Mouse (Mus musculus): ENCODE results near the gene Ogfod1. TPM values are rescaled to one million over a fixed set of nuclear protein-coding genes. Genes with fewer than 3 reads are reported as not detected.

Gene Ogfod1
- polyA plus RNA-seq, 1 experiment from 2014 or later: 5.4 TPM

GRCm38 (mm10) chr8:94087964-94088363 lies 51.0 kb downstream of the Ogfod1 start:
- no peak for DNase-seq (ENCODE audit: low spot score)
- TF ChIP-seq EP300 (optimal IDR thresholded peaks at IDR 0.05) (no peak), CTCF (IDR thresholded peaks at IDR 0.05; ENCODE audit: low read depth) (no peak)
- H3K4me3 ChIP-seq (ENCODE audit: low read depth, low read length): no peak overlapping the region
- H3K4me1 ChIP-seq (replicated peaks; ENCODE audit: control insufficient read depth, insufficient read depth): no peaks in the 10 kb centered on the region
- H3K9me3 ChIP-seq (ENCODE audit: control insufficient read depth, low read length): no peaks in the 10 kb centered on the region
- no peaks in the 10 kb centered on the region; the same call in 1 of the 2 replicates for H3K36me3 ChIP-seq (ENCODE audit: control insufficient read depth, insufficient read depth, low read length)
- no peak for ATAC-seq (ENCODE audit: low FRiP score, low TSS enrichment)
- H3K9ac ChIP-seq (ENCODE audit: low read length): no peak overlapping the region
- no peaks in the 10 kb centered on the region for H3K27me3 ChIP-seq (ENCODE audit: control insufficient read depth, insufficient read depth, low read length)
- WGBS: 89% methylated on average over 9 of the region's 9 CpGs
- no peak overlapping the region for H3K4me2 ChIP-seq (replicated peaks; ENCODE audit: low read depth)
- no peak overlapping the region for H3K27ac ChIP-seq (replicated peaks)

- no peak for ATAC-seq (ENCODE audit: low FRiP score, low TSS enrichment)
- WGBS: 79% methylated on average over 6 of the region's 6 CpGs
- Histone ChIP-seq H3K9ac (ENCODE audit: low read length) (no peak overlapping the region), H3K27me3 (ENCODE audit: control insufficient read depth, insufficient read depth, low read length) (no peaks in the 10 kb centered on the region), H3K4me3 (ENCODE audit: low read depth, low read length) (no peak overlapping the region), H3K27ac (replicated peaks) (no peak overlapping the region), H3K36me3 (ENCODE audit: control insufficient read depth, insufficient read depth, low read length) (no peaks in the 10 kb centered on the region; the same call in 1 of the 2 replicates), H3K9me3 (ENCODE audit: control insufficient read depth, low read length) (no peaks in the 10 kb centered on the region), H3K4me1 (replicated peaks; ENCODE audit: control insufficient read depth, insufficient read depth) (no peaks in the 10 kb centered on the region), H3K4me2 (replicated peaks; ENCODE audit: low read depth) (no peak overlapping the region)
- no peak for DNase-seq (ENCODE audit: low spot score)
- no peak for TF ChIP-seq CTCF (IDR thresholded peaks at IDR 0.05; ENCODE audit: low read depth)
- TF ChIP-seq EP300 (optimal IDR thresholded peaks at IDR 0.05): no peak
Observed at GRCm38 (mm10) chr8:94089715-94090114, 52.7 kb downstream of the Ogfod1 start.

- Histone ChIP-seq H3K36me3 (ENCODE audit: control insufficient read depth, insufficient read depth, low read length) (no peaks in the 10 kb centered on the region; the same call in 1 of the 2 replicates), H3K9ac (ENCODE audit: low read length) (no peak overlapping the region), H3K4me1 (replicated peaks; ENCODE audit: control insufficient read depth, insufficient read depth) (no peaks in the 10 kb centered on the region), H3K27ac (replicated peaks) (no peak overlapping the region), H3K9me3 (ENCODE audit: control insufficient read depth, low read length) (no peaks in the 10 kb centered on the region), H3K4me2 (replicated peaks; ENCODE audit: low read depth) (no peak overlapping the region), H3K27me3 (ENCODE audit: control insufficient read depth, insufficient read depth, low read length) (no peaks in the 10 kb centered on the region), H3K4me3 (ENCODE audit: low read depth, low read length) (no peak overlapping the region)
- DNase-seq (ENCODE audit: low spot score): no peak
- ATAC-seq (ENCODE audit: low FRiP score, low TSS enrichment): no peak
- no peak for TF ChIP-seq CTCF (IDR thresholded peaks at IDR 0.05; ENCODE audit: low read depth)
- TF ChIP-seq EP300 (optimal IDR thresholded peaks at IDR 0.05): no peak
- WGBS: 85% methylated on average over 9 of the region's 9 CpGs
Observed at GRCm38 (mm10) chr8:94092848-94093247, 55.9 kb downstream of the Ogfod1 start.

GRCm38 (mm10) chr8:94094281-94094680 lies 57.3 kb downstream of the Ogfod1 start:
- Histone ChIP-seq H3K9me3 (ENCODE audit: control insufficient read depth, low read length) (no peaks in the 10 kb centered on the region), H3K27me3 (ENCODE audit: control insufficient read depth, insufficient read depth, low read length) (no peaks in the 10 kb centered on the region), H3K27ac (replicated peaks) (no peak overlapping the region), H3K36me3 (ENCODE audit: control insufficient read depth, insufficient read depth, low read length) (no peaks in the 10 kb centered on the region), H3K4me2 (replicated peaks; ENCODE audit: low read depth) (no peak overlapping the region), H3K4me1 (replicated peaks; ENCODE audit: control insufficient read depth, insufficient read depth) (no peaks in the 10 kb centered on the region), H3K9ac (ENCODE audit: low read length) (no peak overlapping the region), H3K4me3 (ENCODE audit: low read depth, low read length) (no peak overlapping the region)
- ATAC-seq (ENCODE audit: low FRiP score, low TSS enrichment) (no peak), DNase-seq (ENCODE audit: low spot score) (no peak)
- TF ChIP-seq EP300 (optimal IDR thresholded peaks at IDR 0.05) (no peak), CTCF (IDR thresholded peaks at IDR 0.05; ENCODE audit: low read depth) (peak; percentile 46)
- 81% methylated on average over 6 of the region's 6 CpGs for WGBS

GRCm38 (mm10) chr8:94098081-94098974 lies 61.3 kb downstream of the Ogfod1 start, which contains the start of gene Bbs2:
Gene Bbs2, minus strand, starts transcription at chr8:94098928.
- H3K9ac ChIP-seq (ENCODE audit: low read length): peak within 1 kb of the TSS; percentile 73
- WGBS: under 1% methylated on average over 61 of the region's 61 CpGs
- H3K4me3 ChIP-seq (ENCODE audit: low read depth, low read length): peak within 1 kb of the TSS; percentile 65
- H3K27ac ChIP-seq (replicated peaks): peak within 1 kb of the TSS; percentile 94
- TF ChIP-seq EP300 (optimal IDR thresholded peaks at IDR 0.05): no peak
- peak; percentile 67 for TF ChIP-seq CTCF (IDR thresholded peaks at IDR 0.05; ENCODE audit: low read depth)
- H3K4me2 ChIP-seq (replicated peaks; ENCODE audit: low read depth): peak within 1 kb of the TSS; percentile 44
- no peaks in the 10 kb centered on the region for H3K4me1 ChIP-seq (replicated peaks; ENCODE audit: control insufficient read depth, insufficient read depth)
- peak; percentile 100 for ATAC-seq (ENCODE audit: low FRiP score, low TSS enrichment)
- H3K9me3 ChIP-seq (ENCODE audit: control insufficient read depth, low read length): no peaks in the 10 kb centered on the region
- peak; percentile 99 for DNase-seq (ENCODE audit: low spot score)
- H3K36me3 ChIP-seq (ENCODE audit: control insufficient read depth, insufficient read depth, low read length): no peaks in the 10 kb centered on the region
- no peaks in the 10 kb centered on the region for H3K27me3 ChIP-seq (ENCODE audit: control insufficient read depth, insufficient read depth, low read length)

- TF ChIP-seq CTCF (IDR thresholded peaks at IDR 0.05; ENCODE audit: low read depth) (no peak), EP300 (optimal IDR thresholded peaks at IDR 0.05) (no peak)
- ATAC-seq (ENCODE audit: low FRiP score, low TSS enrichment) (no peak), DNase-seq (ENCODE audit: low spot score) (no peak)
- Histone ChIP-seq H3K36me3 (ENCODE audit: control insufficient read depth, insufficient read depth, low read length) (no peaks in the 10 kb centered on the region), H3K4me3 (ENCODE audit: low read depth, low read length) (no peak overlapping the region; the same call in 1 of the 2 replicates), H3K4me1 (replicated peaks; ENCODE audit: control insufficient read depth, insufficient read depth) (no peaks in the 10 kb centered on the region), H3K27ac (replicated peaks) (peak overlapping the region; percentile 94), H3K27me3 (ENCODE audit: control insufficient read depth, insufficient read depth, low read length) (no peaks in the 10 kb centered on the region), H3K4me2 (replicated peaks; ENCODE audit: low read depth) (peak overlapping the region; percentile 44), H3K9me3 (ENCODE audit: control insufficient read depth, low read length) (no peaks in the 10 kb centered on the region), H3K9ac (ENCODE audit: low read length) (no peak overlapping the region)
- WGBS: 34% methylated on average over 4 of the region's 4 CpGs
Observed at GRCm38 (mm10) chr8:94098996-94099395, 62.0 kb downstream of the Ogfod1 start.

Data from stomach, postnatal 0 days (tissue).